Mouse (Mus musculus) urinary bladder, adult 18-20 months (tissue): ENCODE data around the gene Nr2f2.

Experiments
- DNase-seq, 2 experiments: peaks; one replicate each; pipeline ENCODE4 v3.0.0; 2022; ENCODE audit warnings: low spot score in 2 of 2, mixed read lengths in 2 of 2

Nr2f2 gene

GRCm38 (mm10) chr7:70332926-70333664, 33.4 kb downstream of the Nr2f2 start:
- DNase-seq = no peak

- DNase-seq = peak in 1 of 2 experiments; percentile 18
Observed at GRCm38 (mm10) chr7:70332064-70332850, 34.3 kb downstream of the Nr2f2 start.

- DNase-seq = peak; percentile 70 to 75
Observed at GRCm38 (mm10) chr7:70331243-70332063, 35.1 kb downstream of the Nr2f2 start.

- peak in 1 of 2 experiments; percentile 28 for DNase-seq
Observed at GRCm38 (mm10) chr7:70330761-70331242, 35.7 kb downstream of the Nr2f2 start.

- DNase-seq = no peak
Observed at GRCm38 (mm10) chr7:70330207-70330562, 36.4 kb downstream of the Nr2f2 start.

GRCm38 (mm10) chr7:70329521-70330206, 36.9 kb downstream of the Nr2f2 start:
- no peak for DNase-seq

- no peak for DNase-seq
Observed at GRCm38 (mm10) chr7:70329037-70329516, 37.5 kb downstream of the Nr2f2 start.

- DNase-seq = no peak
Observed at GRCm38 (mm10) chr7:70328206-70329036, 38.1 kb downstream of the Nr2f2 start.

GRCm38 (mm10) chr7:70327191-70327590, 39.3 kb downstream of the Nr2f2 start:
- no peak for DNase-seq

- no peak for DNase-seq
Observed at GRCm38 (mm10) chr7:70326176-70327035, 40.1 kb downstream of the Nr2f2 start.

GRCm38 (mm10) chr7:70325381-70325780, 41.2 kb downstream of the Nr2f2 start:
- DNase-seq = no peak

- no peak for DNase-seq
Observed at GRCm38 (mm10) chr7:70324541-70324940, 42.0 kb downstream of the Nr2f2 start.

GRCm38 (mm10) chr7:70324041-70324440, 42.5 kb downstream of the Nr2f2 start:
- no peak for DNase-seq

- DNase-seq = no peak
Observed at GRCm38 (mm10) chr7:70305716-70306115, 60.8 kb downstream of the Nr2f2 start.

GRCm38 (mm10) chr7:70304426-70304825, 62.1 kb downstream of the Nr2f2 start:
- DNase-seq = no peak
